Mouse (Mus musculus) G1E (cell line): ENCODE data around the gene Tmem184a.

Experiments
- CTCF ChIP-seq: IDR thresholded peaks from 2 replicates; pipeline ENCODE4 v1.5.1; 2012; ENCODE audit warnings: low read depth, low read length, inconsistent platforms, mixed read lengths
- GATA1 ChIP-seq: IDR thresholded peaks from 2 replicates; pipeline ENCODE4 v1.6.1; 2012; ENCODE audit warnings: borderline replicate concordance, low read length, inconsistent platforms, mixed read lengths
- TAL1 ChIP-seq: conservative IDR thresholded peaks from 2 replicates; pipeline ENCODE4 v1.6.1; 2012; ENCODE audit warnings: low read depth, low read length, inconsistent platforms, mixed read lengths

DNA sequence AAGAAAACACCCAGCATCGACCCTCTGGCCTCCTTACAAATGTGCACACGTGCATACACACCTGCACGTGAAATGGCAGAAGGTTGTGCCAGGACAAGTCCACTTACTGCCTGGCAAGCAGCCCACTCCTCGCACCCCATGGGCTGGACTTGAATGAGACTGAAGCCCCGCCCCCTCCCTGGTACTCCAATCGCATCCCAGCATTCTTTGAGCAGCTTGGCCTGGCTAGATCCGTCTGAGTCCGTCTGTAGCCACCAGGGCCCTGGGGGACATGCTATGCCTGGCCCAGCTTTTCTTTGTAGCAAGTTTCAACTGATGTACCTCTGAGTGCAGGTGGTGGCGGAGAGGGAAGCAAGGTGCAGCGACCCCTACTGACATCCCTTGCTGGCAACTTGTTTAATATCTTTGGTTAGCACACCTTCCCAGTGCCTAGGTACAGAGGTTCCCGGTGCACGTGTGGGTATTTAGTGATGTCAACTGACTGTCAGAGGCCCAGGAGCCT is 16.1 kb downstream of the Tmem184a start:
- TF ChIP-seq CTCF (peak; percentile 74), TAL1 (no peak), GATA1 (no peak)
